Mouse (Mus musculus) left cerebral cortex, adult 11 months (tissue): Measurements from ENCODE around the gene Scn4a.
"Not testable (repeated sequence)": the region's sequence is repeated elsewhere in the genome, so short reads cannot be mapped to it uniquely, and the experiment has no call there.

Source experiments
- DNase-seq: peaks from one replicate; pipeline ENCODE4 v3.0.0; 2022; ENCODE audit warnings: low spot score

Scn4a gene

DNA sequence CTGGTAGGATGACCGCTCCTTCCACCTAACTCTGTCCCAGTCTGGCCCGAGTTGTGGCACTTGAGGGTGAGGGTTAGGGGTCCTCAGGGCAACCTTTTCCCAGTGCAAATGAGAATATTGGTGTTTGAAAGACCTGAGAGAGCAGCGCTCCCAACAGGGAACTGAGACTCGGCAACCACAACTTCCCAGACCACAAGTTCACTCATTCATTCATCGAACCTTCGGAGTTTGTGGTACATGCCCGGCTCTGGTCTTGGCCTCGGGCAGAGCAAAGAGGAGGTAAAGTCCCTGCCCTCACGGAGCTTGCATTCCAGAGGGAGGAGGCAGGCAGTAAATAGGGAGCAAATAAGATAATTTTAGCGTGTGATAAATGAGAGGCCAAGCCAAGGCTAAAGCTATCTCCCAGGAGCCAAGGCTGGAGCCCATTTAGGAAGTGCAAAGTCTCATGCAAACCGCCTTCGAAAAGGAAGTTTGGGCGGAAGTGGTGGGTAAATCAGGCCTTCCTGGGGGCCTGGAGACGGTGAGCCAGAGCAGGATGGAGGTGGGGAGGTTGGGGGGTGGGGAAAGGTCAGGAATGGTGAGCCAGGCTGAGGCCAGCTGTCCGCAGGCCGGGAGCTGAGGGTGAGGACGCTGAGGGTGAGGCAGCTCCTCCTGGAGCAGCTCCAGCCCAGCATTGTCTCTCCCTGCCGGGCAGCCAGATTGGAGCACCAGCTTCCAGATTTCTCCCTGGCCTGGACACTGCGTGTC lies 2.5 kb upstream of the Scn4a start:
- DNase-seq = no peak

DNA sequence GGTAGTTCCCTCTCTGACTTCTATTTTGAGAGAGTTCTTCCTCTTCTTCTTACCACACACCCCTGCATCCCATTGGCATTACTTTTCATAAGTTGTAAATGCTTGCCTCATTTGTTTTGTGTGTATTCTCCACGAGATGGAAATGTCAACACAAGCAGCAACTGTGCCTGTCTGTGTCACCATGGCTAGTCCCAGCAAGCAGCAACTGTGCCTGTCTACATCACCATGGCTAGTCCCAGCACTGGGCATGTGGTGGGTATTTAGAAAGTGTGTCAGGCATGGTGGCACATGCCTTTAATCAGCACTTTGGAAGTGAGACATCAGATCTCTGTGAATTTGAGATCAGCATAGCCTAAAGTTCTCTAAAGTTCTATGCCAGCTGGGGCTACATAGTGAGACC lies 1.1 kb upstream of the Scn4a start:
- DNase-seq = no peak

DNA sequence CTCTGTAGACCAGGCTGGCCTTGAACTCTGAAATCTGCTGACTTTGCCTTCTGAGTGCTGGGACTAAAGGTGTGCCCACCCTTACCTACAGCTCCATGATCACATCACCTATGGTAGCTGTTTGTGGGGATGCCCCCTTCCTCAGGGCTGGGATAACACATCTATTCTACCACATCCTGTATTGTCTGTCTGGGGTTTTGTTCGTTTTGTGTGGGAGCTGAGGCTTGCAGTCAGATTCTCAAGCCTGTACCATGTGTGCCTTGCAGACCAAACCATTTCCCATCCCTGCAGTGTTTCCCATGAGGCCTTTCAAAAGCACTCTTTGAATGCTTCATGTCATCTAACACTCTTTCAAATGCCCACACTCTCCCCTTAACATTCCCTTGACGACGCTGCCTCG lies 1.1 kb downstream of the Scn4a start:
- no peak for DNase-seq

DNA sequence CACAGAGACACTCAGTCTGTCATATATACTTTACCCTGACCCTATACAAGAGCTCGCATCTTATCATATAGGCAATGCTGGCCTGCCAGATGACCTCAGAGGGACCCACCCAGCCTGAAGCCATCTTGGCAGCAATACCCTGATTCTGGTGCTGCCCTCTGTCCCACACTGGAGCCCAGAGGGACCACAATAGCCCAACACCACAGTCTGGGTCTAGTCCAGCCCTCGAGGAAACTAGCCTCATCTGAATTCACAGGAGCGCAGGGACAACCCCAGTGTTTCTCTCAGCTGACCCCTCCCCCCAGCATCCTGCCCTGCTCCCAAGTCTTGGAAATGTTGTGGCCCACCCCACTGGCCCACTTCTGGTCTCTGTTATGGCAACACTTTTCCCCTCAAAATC lies 1.8 kb downstream of the Scn4a start:
- DNase-seq = no peak

DNA sequence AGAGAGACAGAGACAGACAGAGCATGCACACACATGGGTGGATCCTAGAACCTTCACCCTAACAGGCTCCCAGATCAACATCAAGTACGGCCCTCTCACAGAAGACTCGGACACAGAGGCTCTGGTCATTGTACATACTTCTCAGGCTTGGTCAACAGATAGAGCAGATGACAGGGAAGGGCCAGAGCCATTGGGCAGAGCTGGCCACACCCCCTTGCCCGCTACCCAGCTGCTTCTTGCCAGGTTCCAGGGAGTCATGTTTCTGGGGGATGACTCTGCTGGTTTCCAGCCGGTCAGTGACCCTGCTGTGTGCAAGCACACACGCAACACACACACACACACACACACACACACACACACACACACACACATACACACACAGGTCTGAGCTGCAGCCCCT lies 2.2 kb downstream of the Scn4a start:
- no peak for DNase-seq

DNA sequence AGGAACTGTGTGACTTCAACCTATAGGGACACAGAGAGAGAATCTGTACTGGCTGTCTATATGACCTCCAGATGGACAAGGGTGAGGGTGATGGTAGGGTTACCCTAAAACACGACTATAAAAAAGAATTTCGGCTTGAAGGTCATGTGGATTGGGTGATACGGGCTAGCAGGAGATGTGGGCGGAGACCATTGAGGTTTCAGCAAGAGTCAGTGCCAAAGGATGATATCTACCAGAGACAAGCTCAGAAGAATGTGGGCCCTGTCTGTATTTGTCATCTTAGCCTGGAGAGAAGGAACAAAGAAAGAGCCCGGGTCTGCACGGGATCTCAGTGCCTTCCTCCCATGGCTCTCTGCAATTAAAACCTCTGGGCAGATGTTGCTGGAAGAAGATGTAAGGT lies 3.3 kb downstream of the Scn4a start:
- DNase-seq = no peak

DNA sequence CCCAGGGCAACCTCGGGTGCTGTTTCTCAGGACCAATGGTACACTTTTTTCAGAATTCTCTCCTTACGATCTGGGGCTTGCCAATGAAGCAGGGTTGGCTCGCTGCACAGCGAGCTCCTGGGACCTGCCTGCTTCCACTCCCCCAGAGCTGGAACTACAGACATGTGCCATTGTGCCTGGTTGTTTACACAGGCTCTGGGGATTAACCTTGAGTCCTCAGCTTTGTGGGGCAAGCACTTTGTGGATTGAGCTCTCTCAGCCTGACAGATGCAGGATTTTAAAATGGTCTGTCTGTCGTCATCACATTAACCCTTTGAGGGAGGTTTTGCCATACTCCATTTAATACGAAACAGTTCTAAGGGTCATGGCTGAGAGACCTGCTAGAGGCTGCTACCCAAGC lies 8.2 kb downstream of the Scn4a start:
- no peak for DNase-seq

DNA sequence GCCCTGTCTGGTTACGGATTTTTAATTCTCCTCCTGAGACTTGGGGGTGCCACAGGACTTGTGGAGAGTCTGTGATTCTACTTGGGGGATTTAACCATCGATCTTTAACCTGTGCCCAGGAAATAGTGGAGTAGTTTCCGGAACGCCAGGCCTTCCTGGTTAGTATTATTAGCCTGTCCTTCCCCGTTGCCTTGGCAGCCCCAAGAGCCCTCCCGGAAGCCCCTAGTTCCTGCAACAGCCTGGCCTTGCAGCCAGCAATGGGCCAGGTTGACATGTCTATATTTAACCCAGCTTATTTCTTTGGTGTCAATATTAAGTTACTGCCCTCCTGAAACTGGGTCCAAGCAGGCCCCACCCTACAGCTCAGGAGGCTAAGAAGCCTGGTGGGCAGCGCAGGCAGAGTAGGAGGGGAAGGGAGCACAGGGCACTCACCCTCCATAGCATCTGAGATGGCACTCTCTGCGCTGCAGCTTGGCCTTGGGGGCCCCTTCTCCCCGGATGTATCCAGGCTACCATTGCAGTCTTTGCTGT lies 12.0 kb downstream of the Scn4a start:
- no peak for DNase-seq

DNA sequence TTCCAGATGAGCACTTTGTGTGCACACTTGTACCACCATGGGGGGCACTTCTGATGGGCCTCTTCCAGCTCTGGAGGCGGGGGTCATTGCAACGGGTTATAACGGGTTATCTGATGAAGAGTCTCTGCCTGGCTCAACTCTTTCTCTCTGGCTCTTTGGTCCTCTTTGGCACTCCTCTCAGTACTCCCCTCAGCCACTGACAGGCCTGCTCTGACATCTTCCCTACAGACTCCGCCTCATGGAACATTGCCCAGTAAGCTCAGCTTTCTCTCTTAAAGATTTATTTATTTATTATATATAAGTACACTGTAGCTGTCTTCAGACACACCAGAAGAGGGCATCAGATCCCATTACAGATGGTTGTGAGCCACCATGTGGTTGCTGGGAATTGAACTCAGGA lies 13.8 kb downstream of the Scn4a start:
- DNase-seq = not testable (repeated sequence)

DNA sequence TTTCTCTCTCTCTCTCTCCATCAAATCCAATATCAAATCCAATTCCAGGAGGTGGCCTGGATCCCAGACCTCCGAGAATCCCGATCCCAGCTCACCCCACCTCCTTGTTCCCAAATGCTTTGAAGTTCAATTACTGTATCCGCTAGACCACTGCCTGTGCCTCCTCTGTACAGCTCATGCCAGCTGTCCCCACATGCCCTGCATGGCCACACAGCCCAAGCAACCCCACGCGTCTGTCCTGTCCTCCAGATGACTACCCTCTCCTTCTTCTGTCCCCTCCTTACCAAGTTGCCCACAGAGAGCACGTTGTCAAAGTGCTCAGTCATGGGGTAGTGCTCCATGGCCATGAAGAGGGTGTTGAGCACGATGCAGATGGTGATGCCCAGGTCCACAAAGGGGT lies 14.2 kb downstream of the Scn4a start:
- DNase-seq = no peak

DNA sequence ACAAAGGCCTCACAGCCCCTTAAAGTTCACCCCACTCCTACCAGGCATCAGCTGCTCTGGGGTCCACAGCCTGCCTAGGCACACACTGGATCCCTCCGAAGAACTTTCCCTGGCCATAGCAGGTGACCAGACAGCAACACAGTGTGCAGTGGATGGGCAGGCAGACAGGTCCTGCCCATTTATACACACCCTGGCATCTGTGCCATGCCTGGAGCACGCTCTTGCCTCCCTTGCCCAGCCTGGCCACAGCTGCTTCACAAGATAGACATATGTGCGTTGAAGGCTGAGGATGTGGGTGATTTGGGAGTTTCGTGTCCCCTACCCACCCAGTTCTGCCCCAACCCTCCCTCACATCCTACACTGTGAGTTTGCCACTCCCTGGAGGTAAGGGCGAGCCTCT lies 15.1 kb downstream of the Scn4a start:
- no peak for DNase-seq

DNA sequence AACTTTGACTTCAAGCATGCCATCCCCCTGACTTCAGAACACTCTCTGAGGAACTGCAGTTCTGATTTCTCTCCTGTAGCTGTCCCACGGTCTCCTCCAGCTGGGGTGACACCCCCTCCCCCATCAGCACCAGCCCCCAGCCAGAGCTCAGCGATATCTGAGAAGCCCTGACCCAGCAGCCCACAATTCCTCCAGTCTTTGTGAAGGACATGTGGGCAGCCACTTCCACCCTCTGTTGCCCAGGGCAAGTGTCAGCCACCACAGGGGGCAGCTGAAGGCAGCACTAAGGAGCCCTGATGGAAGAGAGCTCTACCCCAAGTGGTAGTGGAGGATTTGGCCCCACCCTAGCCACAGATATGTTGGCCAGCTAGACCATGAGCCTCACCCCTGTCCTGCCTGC lies 19.0 kb downstream of the Scn4a start:
- DNase-seq = no peak

DNA sequence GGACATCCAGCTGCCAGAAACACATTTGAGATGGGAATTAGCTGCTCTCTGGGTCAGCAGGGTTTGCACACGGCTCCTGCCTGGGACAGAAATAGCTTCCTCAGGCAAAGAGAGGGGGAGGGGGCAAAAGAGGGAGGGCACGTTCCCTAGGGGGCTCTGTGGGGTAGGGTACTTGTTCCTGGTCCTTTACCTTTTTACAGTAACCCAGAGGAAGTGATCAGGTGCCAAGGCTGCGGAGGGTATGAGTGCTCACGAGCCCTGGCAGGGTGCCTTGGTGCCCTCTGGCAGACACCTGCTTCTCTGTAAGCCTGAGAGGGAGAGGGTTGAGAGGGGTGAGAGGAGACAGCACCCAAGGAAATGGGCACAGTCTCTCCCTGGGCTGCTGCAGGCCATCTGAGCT lies 20.6 kb downstream of the Scn4a start:
- DNase-seq = no peak

DNA sequence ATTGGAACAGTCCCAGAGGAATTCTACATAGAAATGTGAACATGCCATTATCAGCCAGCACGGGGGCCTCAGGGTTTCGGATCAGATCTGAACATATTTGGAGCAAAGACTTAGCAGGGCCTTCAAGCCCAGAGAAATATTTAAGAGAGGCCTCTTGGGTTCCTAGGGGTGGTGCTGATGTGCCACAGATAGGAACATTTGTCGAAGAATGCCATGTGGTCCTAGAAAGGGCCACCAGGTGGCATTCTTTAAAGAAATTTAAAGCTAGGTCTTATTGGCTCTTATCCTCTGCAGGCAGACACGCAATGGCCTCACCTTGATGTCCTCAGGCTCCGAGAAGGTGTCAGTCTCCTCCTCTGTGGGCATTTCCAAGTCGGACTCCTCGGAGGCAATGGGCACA lies 23.4 kb downstream of the Scn4a start:
- no peak for DNase-seq

DNA sequence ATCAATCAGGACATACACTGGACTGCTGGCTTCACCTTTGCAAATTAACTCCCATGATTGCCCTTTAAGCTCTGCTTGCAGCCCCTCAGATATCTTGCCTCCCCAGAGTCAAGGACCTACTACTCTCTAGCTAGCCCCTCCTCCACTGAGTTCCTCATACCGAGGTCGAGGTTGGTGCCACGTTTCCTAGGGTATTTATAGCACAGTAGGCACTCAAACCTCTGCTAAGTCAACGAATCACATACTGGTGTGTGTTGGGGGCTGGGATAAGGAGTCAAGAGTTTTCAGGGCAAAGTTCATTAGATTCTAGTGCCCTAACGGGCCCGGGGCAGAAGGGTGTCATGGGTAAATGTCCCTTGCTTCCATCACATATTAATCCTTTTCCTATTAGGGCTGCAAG lies 24.0 kb downstream of the Scn4a start:
- DNase-seq = no peak

DNA sequence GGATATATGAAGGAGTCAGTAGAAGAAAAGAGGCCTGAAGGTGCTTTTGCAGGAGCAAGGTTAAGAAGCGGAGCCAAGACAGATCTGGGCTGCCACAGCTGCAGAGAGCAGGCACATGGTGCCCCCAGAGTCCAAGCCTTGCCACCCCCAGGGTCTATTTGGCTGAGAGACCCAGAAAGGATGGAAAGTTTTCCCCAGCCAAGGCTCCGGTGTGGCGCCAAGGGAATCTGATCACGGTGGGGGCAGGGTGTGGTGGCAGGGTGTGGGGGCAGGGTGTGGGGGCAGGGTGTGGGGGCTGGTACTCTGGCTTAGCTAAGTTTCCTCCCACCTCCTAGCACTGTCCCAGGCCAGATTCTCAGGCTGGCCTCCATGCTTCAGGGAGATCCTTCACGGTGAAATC lies 24.6 kb downstream of the Scn4a start:
- DNase-seq = no peak

DNA sequence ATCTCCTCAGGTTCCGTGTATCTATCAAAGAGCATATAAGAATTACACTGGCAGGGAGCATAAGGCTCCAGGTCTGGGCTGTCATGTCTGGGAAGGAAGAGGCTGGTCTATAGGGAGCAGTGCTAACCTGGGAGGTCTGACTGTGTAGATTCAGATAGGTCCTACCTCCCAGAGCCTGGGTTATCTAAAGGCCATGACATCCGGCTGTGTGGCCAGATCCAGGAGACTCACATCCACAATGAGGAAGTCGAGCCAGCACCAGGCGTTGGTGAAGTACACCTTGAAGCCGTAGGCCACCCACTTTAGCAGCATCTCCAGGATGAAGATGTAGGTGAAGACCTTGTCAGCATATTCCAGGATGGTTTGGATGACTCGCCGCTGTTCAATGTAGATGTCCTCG lies 26.6 kb downstream of the Scn4a start:
- no peak for DNase-seq

DNA sequence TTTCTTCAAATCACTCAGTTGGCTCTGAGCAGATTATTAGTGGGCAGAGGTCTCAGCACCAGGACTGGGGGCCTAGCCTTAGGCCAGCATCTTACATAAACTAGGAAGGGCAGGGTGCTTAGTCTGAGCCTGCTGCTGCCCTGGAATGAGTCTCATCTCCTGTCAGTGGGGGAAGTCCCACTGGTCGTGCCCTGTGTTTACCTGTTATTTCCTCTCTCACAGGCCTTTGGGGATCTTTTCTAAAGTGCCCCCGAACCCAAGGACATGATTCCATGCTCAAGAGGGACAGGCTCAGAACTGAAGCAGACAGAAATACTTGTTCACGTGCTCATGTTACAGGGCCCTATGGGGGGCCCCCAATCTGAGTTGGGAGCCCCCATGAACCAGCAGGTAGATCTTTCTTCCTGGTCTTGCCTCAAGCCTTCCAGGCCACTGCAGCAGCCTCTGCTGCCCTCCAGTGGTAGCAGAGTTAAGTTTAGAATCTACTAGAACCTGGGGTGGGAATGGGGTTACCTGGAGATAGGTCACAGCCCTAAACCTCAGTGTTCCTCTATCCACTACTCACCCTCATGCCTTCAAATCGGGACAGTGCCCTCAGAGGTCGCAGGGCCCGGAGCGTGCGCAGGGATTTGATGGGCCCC lies 27.4 kb downstream of the Scn4a start:
- no peak for DNase-seq

DNA sequence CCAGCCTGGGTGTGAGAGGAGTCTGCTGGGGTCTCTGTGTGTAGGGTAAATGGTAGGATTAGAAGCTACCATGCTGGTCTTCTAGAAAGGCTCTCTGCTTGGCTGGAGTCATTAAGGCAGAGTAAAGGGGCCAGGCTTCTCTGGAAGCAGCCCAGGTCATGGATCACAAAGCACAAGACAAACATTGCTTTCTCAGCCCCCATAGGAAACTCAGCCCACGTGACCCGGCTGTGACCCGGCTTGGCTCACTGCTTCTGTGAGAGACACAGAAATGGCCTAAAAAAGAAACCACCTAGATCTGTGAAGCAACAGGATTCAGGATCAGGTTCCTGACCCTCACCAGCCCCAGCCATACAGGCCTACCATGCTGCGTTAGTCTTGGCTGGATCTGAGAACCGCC lies 28.2 kb downstream of the Scn4a start:
- DNase-seq = no peak

DNA sequence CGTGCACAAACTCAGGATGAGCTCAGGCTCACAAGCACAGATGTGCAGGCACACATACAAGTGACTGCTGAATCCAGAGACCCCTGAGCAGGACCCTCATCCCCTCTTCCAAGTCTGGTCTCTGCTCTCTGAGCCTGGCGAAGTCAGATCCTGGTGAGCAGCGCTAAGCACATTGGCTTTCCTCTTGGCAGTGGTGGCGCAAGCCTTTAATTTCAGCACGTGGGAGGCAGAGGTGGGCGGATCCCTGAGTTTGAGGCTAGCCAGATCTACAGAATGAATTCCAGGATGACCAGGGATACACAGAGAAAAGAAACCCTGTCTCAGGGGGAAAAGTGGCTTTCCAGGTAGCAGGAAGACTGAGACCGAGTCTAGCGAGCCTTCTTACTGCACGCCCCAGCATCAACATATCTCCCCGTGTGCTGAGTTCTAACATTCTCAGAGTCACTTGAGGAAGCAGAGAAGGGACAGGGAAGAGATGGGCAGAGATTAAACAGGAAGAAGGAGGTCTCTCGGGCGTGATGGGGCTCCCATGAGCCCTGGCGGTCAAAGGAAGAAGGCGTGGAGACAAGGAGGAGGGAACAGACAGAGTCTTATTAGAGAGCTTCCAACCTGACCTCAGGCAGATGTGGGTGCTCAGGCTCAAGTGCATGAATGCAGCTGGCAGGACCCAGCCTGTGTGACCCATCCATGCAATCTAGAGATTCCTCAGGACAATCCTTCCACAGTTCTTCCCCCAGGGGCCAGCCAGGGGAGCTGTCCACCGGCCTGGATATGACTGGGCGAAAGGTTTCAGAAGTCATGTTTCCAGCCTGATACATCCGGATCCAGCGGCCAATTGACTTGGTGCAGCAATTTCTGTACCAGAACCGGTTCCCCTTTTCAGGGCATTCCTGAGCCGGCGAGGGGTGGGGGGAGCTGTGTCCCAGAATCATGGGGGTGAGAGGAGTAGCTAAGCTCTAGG lies 34.4 kb downstream of the Scn4a start:
- no peak for DNase-seq

DNA sequence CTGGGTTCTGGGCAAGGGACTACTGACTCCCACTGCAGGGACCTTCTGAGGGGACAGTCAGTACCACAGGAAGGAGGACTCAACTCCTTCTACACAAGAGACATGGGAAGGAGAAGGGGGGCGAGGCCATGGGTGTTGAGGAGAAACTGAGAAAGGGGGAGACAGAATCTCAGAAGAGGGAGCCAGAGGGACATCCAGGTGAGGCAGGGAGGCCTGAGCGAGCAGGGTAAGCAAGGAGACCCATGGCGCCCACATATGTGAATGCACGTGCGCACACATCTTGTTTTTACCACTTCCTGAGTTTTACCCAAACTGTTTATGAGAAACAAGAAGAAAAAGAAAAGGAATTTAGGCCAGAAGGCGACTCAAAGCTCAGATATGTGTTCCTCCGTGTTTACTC lies 35.3 kb downstream of the Scn4a start:
- no peak for DNase-seq

DNA sequence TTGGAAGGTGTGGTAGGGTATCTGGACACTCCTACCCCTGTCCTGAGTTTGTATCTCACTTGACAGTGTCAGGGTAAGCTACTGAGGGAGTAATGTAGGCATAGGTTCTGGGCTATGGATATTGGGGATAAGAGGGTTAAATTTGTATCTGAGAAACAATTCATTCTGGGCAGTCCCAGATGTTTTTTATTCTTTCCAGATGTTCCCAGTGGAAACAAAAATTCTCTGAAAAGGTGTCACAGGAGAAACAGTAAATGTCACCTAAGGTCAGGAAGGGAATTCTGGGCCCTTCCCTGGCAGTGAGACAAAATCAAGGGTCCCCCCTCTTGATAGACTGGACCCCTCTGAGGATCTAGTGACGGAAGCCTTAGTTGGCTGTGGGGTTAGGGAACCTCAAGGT lies 36.7 kb downstream of the Scn4a start:
- no peak for DNase-seq

DNA sequence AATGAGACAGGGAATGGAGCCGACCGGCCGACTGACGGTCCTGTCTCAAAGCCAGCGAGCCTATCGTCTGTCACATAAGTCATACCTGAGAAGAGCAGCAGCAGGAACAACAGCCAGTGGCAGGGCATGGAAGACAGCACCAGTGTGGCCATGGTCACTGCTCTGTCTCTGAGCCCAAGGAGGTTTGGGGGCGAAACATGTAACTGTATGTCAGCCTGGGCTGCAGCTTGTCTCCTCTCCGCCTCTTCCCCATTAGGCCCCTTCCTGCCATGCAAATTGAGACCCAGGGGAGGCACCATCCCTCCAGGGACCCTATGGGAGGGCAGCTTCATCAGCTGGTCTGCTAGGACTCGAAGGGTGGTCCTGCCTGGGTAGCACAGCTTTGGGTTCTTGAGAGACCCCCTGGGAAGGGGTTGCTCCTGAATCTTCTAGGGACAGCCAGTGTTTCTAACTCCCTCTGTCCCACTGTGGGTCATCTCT lies 38.7 kb downstream of the Scn4a start, which contains the start of gene Cd79b:
Cd79b (minus strand) TSS at position 430 of the 480 bp plus-strand sequence.
- DNase-seq = no peak
